Mouse (Mus musculus) left cerebral cortex, adult 8-10 months (tissue): Measurements from ENCODE around the gene Slc8a2. TPM values are rescaled to one million over a fixed set of nuclear protein-coding genes. Genes with fewer than 3 reads are reported as not detected.

Experiments
- DNase-seq, 2 experiments: peaks; one replicate each; pipeline ENCODE4 v3.0.0; 2022; ENCODE audit warnings: low spot score in 2 of 2
- total RNA-seq, 4 experiments: library from RNA; stranded (reverse); gene quantifications; 2 replicates each; pipeline ENCODE4 v1.2.4; 2022

Gene Slc8a2
- total RNA-seq, 4 experiments from 2014 or later = 210 to 222 (median 213) TPM

GRCm38 (mm10) chr7:16208781-16209665 is 79.4 kb downstream of the Slc8a2 start:
- no peak for DNase-seq

Other genes with a start within 250 kb of the Slc8a2 start
- gene Crx, start 249.9 kb upstream of the Slc8a2 start, total RNA-seq = not detected
- gene Crxos, start 247.2 kb upstream of the Slc8a2 start, total RNA-seq = under 1 TPM in 2 of 4 experiments, not detected in 2; 0.21 to 0.44 TPM
- 1,000 to 10,000 TPM in 3 of 4 experiments, 100 to 1,000 TPM in 1; 989 to 1,128 (median 1,052) TPM for gene Selenow, start 207.4 kb upstream of the Slc8a2 start, total RNA-seq
- 100 to 1,000 TPM; 114 to 149 (median 128) TPM for gene Nop53, start 183.8 kb upstream of the Slc8a2 start, total RNA-seq
- gene Ehd2, start 162.3 kb upstream of the Slc8a2 start, total RNA-seq = 1 to 10 TPM; 4.6 to 5.9 (median 5.2) TPM
- 10 to 100 TPM; 10.2 to 15.0 (median 13.0) TPM for gene Bicra, start 81.9 kb upstream of the Slc8a2 start, total RNA-seq
- under 1 TPM; 0.59 to 0.81 (median 0.68) TPM for gene Zfp541, start 68.0 kb upstream of the Slc8a2 start, total RNA-seq
- 100 to 1,000 TPM; 256 to 282 (median 272) TPM for gene Napa, start 31.4 kb upstream of the Slc8a2 start, total RNA-seq
- gene Kptn, start 9.9 kb upstream of the Slc8a2 start, total RNA-seq = 10 to 100 TPM; 41.8 to 46.6 (median 42.4) TPM
- gene Meis3, start 45.3 kb downstream of the Slc8a2 start, total RNA-seq = 10 to 100 TPM; 42.6 to 48.9 (median 46.4) TPM
- gene Dhx34, start 92.2 kb downstream of the Slc8a2 start, total RNA-seq = 10 to 100 TPM; 12.4 to 14.5 (median 13.4) TPM
- gene C5ar2, start 114.3 kb downstream of the Slc8a2 start, total RNA-seq = under 1 TPM; 0.30 to 0.67 (median 0.58) TPM
- 1 to 10 TPM in 2 of 4 experiments, under 1 TPM in 2; 0.46 to 3.4 (median 1.7) TPM for gene C5ar1, start 129.7 kb downstream of the Slc8a2 start, total RNA-seq
- gene Inafm1, start 143.8 kb downstream of the Slc8a2 start, total RNA-seq = 10 to 100 TPM; 34.6 to 36.9 (median 36.6) TPM
- 100 to 1,000 TPM in 1 of 4 experiments, 10 to 100 TPM in 3; 80.6 to 105 (median 83.6) TPM for gene Ccdc9, start 157.0 kb downstream of the Slc8a2 start, total RNA-seq
- 10 to 100 TPM in 3 of 4 experiments, 1 to 10 TPM in 1; 9.2 to 15.8 (median 12.0) TPM for gene Bbc3, start 178.6 kb downstream of the Slc8a2 start, total RNA-seq